Mouse (Mus musculus) limb, embryonic 14.5 days (tissue): ENCODE data around the gene Rrp9. TPM values are rescaled to one million over a fixed set of nuclear protein-coding genes. Genes with fewer than 3 reads are reported as not detected.

ENCODE experiments used
- ATAC-seq: fragments of 200-750 bp; cut with Nextera tagmentation; 2 replicates; pipeline ENCODE4 v1.8.0; 2017; ENCODE audit warnings: low read depth, moderate number of reproducible peaks, moderate TSS enrichment; ENCODE audit not compliant: low FRiP score
- DNase-seq: peaks from one replicate; pipeline ENCODE4 v3.0.0-alpha.2; 2015; ENCODE audit warnings: low spot score
- H3K27ac ChIP-seq: fragments of 300-500 bp; sonication (generic); replicated peaks from 2 replicates; pipeline ENCODE4 v1.5.1; 2014; ENCODE audit warnings: low read depth, mild to moderate bottlenecking, low read length, moderate library complexity, mixed read lengths
- H3K27me3 ChIP-seq: fragments of 300-500 bp; sonication (generic); 2 replicates; pipeline ENCODE4 v1.6.1; 2014; ENCODE audit warnings: low read length, mixed read lengths; ENCODE audit not compliant: control insufficient read depth, insufficient read depth
- H3K36me3 ChIP-seq: fragments of 300-500 bp; sonication (generic); 2 replicates; pipeline ENCODE4 v1.6.1; 2014; ENCODE audit warnings: mild to moderate bottlenecking, low read length, moderate library complexity, mixed read lengths; ENCODE audit not compliant: control insufficient read depth, insufficient read depth
- H3K4me1 ChIP-seq: fragments of 300-500 bp; sonication (generic); 2 replicates; pipeline ENCODE4 v1.6.1; 2014; ENCODE audit warnings: antibody characterized with exemption, low read length, mixed read lengths; ENCODE audit not compliant: control insufficient read depth, insufficient read depth
- H3K4me2 ChIP-seq: fragments of 300-500 bp; sonication (generic); replicated peaks from 2 replicates; pipeline ENCODE4 v1.6.1; 2014; ENCODE audit warnings: low read depth, mild to moderate bottlenecking, low read length, moderate library complexity; ENCODE audit not compliant: severe bottlenecking
- H3K4me3 ChIP-seq: fragments of 300-500 bp; sonication (generic); replicated peaks from 2 replicates; pipeline ENCODE4 v1.5.1; 2014; ENCODE audit warnings: low read length
- H3K9ac ChIP-seq: fragments of 300-500 bp; sonication (generic); 2 replicates; pipeline ENCODE4 v1.6.1; 2014; ENCODE audit warnings: mild to moderate bottlenecking, low read depth, low read length, moderate library complexity; ENCODE audit not compliant: severe bottlenecking
- H3K9me3 ChIP-seq: fragments of 300-500 bp; sonication (generic); 2 replicates; pipeline ENCODE4 v1.6.1; 2016; ENCODE audit warnings: low read length; ENCODE audit not compliant: control insufficient read depth
- POLR2A ChIP-seq: fragments of 200-500 bp; IDR thresholded peaks from 2 replicates; pipeline ENCODE4 v1.8.0; 2012; ENCODE audit warnings: inconsistent platforms, mild to moderate bottlenecking, moderate library complexity, borderline replicate concordance; ENCODE audit not compliant: insufficient read depth, insufficient read length; ENCODE audit errors: extremely low read depth
- whole genome bisulfite sequencing: fragments of 180-500 bp; shearing (Covaris S2); extraction: QIAGEN DNeasy Blood & Tissue Kit; methylation state at CpG from one replicate; pipeline ENCODE4 v1.1.7; 2014; 5-methylcytosine and 5-hydroxymethylcytosine counted together
- polyA plus RNA-seq, 2 experiments: library from polyadenylated mRNA; depleted of rRNA in 1 of 2; stranded (reverse) in 1 of 2; unstranded in 1 of 2; fragments of >200 nt; fragmentation: Nextera tagmentation in 1 of 2; extraction: Ambion mirVana in 1 of 2; gene quantifications; 2 replicates each; pipeline versions ENCODE4 v1.2.1 to v1.2.3; 2012 to 2014

Gene Rrp9
- polyA plus RNA-seq, 2 experiments = 42.7 to 44.2 TPM

- no peaks in the 10 kb centered on the region for H3K9me3 ChIP-seq
- no peak for ATAC-seq
- 33% methylated on average over 1 of the region's 5 CpGs for WGBS
- no peaks in the 10 kb centered on the region for H3K27me3 ChIP-seq
- no peak overlapping the region for H3K9ac ChIP-seq
- no peak overlapping the region for H3K4me2 ChIP-seq
- no peak for TF ChIP-seq POLR2A
- H3K27ac ChIP-seq = no peak overlapping the region
- H3K4me3 ChIP-seq = no peak overlapping the region
- DNase-seq = no peak
- peaks cover 21% of the 10 kb centered on the region for H3K4me1 ChIP-seq
- no peaks in the 10 kb centered on the region for H3K36me3 ChIP-seq
Measured at GRCm38 (mm10) chr9:106473753-106474105, 2.0 kb upstream of the Rrp9 start.

DNA sequence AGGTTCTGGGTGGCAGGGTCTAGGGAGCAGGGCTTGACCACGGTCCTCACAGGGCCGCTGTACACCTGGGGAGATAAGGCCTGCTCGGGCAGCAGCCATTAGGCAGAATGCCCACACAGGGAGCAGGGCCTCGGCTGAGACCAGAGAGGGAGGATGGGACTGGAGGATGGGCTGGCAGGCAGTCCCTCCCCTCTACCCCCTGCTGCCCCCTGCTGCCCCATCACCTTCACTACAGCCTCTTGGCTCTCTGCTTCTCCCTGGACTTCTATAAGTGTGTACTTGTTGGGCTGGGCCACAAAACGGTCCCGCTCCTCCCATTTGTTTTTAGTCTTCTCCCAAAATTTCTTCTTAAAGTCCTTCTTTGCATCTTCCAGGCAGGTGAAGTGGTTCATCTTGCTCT is 1.3 kb upstream of the Rrp9 start:
- Histone ChIP-seq H3K4me2 (no peak overlapping the region), H3K36me3 (no peaks in the 10 kb centered on the region), H3K27ac (no peak overlapping the region), H3K27me3 (no peaks in the 10 kb centered on the region), H3K9ac (no peak overlapping the region), H3K9me3 (no peaks in the 10 kb centered on the region), H3K4me1 (peaks cover 21% of the 10 kb centered on the region), H3K4me3 (no peak overlapping the region)
- ATAC-seq (peak; percentile 11; the same call in 1 of the 2 replicates), DNase-seq (peak; percentile 73)
- 5% methylated on average over 6 of the region's 6 CpGs for WGBS
- TF ChIP-seq POLR2A = no peak

DNA sequence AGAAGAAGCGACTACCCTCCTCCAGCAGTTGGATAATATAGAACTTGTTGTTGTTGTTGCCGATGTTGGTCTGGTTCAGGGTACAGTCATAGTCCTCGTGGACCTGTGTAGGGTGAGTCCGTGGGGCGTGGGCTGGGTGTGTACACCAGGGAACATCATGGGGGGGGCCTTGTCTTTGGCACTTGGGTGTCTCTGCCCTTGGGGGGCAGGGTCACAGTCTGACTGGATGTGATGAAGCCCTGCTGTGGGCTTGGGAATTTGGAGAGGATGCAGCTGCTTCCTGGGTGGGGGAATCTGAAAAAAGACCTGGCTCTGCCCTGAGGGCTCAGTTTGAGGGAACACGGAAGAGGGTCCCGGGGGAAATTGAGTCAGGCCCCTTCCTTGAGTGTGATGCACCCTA is 717 bp upstream of the Rrp9 start:
- Histone ChIP-seq H3K9me3 (no peaks in the 10 kb centered on the region), H3K4me3 (no peak overlapping the region), H3K4me1 (peaks cover 21% of the 10 kb centered on the region), H3K9ac (no peak overlapping the region), H3K27me3 (no peaks in the 10 kb centered on the region), H3K36me3 (no peaks in the 10 kb centered on the region), H3K27ac (no peak overlapping the region), H3K4me2 (no peak overlapping the region)
- TF ChIP-seq POLR2A = no peak
- ATAC-seq = no peak
- DNase-seq = no peak
- 75% methylated on average over 7 of the region's 7 CpGs for WGBS

DNA sequence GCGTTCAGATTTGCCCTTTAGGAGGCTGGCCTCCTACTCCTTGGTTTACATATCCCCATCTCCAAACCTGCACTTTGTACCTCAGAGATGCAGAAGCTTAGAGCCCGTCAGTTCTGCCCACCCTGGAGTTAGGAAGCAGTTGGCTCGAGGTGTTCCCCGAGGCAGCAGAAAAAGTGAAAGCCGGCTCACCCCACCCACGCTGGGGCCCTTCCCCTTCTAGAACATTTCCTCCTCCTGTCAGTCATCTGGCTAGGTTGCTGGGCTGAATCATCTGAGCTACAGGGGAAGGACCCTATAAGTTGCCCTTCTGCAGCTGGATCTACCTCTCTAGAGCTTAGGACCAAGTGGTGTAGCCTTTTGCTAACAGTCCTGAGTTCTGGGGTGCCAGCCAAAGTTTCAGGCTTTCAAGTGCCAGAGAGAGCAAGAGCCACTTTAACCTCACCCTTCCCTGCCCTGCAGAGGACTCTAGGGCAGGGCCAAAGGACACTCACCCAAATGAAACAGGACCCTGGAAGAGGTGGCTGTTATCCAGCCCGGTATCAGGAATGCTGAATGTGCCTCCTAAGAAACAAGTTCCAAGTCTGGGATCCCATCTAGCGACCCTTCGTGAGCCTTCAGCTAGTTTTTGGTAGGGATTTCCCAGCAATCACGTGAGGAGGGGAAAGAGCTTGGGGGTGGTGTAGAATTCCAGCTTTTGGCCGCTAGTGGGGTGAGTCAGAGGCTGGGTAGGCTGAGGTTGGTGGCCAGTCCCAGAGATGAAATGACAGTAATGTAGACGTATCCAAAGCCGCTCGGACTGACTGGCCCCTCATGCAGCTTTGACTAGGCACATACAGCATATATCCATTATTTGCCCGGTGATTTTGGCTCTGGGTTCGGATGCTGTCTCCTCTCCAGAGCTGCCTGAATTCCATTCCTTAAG is 500 bp downstream of the Rrp9 start:
- no peaks in the 10 kb centered on the region for H3K27me3 ChIP-seq
- H3K4me1 ChIP-seq = peaks cover 21% of the 10 kb centered on the region
- H3K4me2 ChIP-seq = peak overlapping the region; percentile 47
- peak overlapping the region; percentile 77 for H3K27ac ChIP-seq
- H3K9me3 ChIP-seq = no peaks in the 10 kb centered on the region
- peak; percentile 62 for DNase-seq
- ATAC-seq = peak; percentile 44
- peaks cover 8% of the 10 kb centered on the region for H3K36me3 ChIP-seq
- 26% methylated on average over 16 of the region's 16 CpGs for WGBS
- peak overlapping the region; percentile 21 for H3K4me3 ChIP-seq
- TF ChIP-seq POLR2A = no peak
- H3K9ac ChIP-seq = peak overlapping the region; percentile 4

DNA sequence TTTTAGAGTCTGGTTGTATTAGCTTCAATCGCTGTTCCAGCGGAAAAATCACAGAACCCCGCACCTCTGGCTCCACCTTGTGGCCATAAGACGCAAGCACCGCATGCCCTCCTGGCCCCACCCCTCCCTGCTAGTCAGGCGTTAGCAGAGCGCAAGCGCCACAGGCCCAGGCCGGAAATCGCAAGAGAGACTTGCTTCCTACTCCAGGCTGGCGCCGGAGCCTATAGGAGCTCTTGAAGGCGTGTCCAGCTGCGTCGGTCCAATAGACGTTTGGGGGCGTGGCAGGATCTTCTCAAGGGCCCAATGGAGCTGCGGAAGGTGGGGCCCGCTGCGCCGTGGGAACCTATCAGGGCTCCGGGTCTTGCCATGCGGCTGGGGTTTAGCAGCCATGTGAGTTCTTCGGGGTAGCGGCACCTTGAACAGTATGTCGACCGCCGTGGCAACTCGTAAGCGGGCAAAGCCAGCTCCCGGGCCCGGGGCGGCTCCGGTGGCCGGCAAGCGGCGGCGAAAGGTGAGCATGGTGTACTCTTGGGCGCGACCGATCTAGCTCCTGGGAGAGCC is 1.2 kb downstream of the Rrp9 start, which contains the start of gene Parp3:
TSS of gene Parp3 (minus strand) at position 26 of the 561 bp plus-strand sequence.
- Histone ChIP-seq H3K4me1 (peaks cover 21% of the 10 kb centered on the region), H3K27ac (peak within 1 kb of the TSS; percentile 77), H3K9me3 (no peaks in the 10 kb centered on the region), H3K9ac (peak within 1 kb of the TSS; percentile 65), H3K27me3 (no peaks in the 10 kb centered on the region), H3K36me3 (peaks cover 13% of the 10 kb centered on the region), H3K4me2 (peak within 1 kb of the TSS; percentile 92), H3K4me3 (peak within 1 kb of the TSS; percentile 69)
- ATAC-seq (peak; percentile 98), DNase-seq (peak; percentile 100)
- 0% methylated on average over 41 of the region's 41 CpGs for WGBS
- 0 out of 2 replicates have a peak, but pooled peaks have one; percentile 34 for TF ChIP-seq POLR2A
